Mouse (Mus musculus) heart, postnatal 0 days (tissue): ENCODE measurements around the gene Gdpd3. TPM values are rescaled to one million over a fixed set of nuclear protein-coding genes. Genes with fewer than 3 reads are reported as not detected.

Source experiments
- ATAC-seq: fragments of 200-750 bp; cut with Nextera tagmentation; 2 replicates; pipeline ENCODE4 v1.8.0; 2017; ENCODE audit warnings: low read depth, moderate number of reproducible peaks, moderate library complexity; ENCODE audit not compliant: insufficient read depth
- DNase-seq: peaks from one replicate; pipeline ENCODE4 v3.0.0-alpha.2; 2016; ENCODE audit warnings: low spot score
- H3K27ac ChIP-seq: fragments of 300-500 bp; sonication (generic); 2 replicates; pipeline ENCODE4 v1.5.1; 2014; ENCODE audit warnings: low read depth, mild to moderate bottlenecking
- H3K27me3 ChIP-seq: fragments of 300-500 bp; sonication (generic); 2 replicates; pipeline ENCODE4 v1.6.1; 2014; ENCODE audit warnings: low read length, mixed read lengths; ENCODE audit not compliant: control insufficient read depth, insufficient read depth
- H3K36me3 ChIP-seq: fragments of 300-500 bp; sonication (generic); replicated peaks from 2 replicates; pipeline ENCODE4 v1.6.1; 2014; ENCODE audit warnings: low read length, mixed read lengths; ENCODE audit not compliant: control insufficient read depth, insufficient read depth
- H3K4me1 ChIP-seq: fragments of 300-500 bp; sonication (generic); 2 replicates; pipeline ENCODE4 v1.6.1; 2014; ENCODE audit warnings: antibody characterized with exemption; ENCODE audit not compliant: control insufficient read depth, insufficient read depth
- H3K4me2 ChIP-seq: fragments of 300-500 bp; sonication (generic); 2 replicates; pipeline ENCODE4 v1.6.1; 2014; ENCODE audit warnings: low read depth, mild to moderate bottlenecking, low read length, moderate library complexity
- H3K4me3 ChIP-seq: fragments of 300-500 bp; sonication (generic); 2 replicates; pipeline ENCODE4 v1.5.1; 2014; ENCODE audit warnings: low read depth, low read length
- H3K9ac ChIP-seq: fragments of 300-500 bp; sonication (generic); replicated peaks from 2 replicates; pipeline ENCODE4 v1.6.1; 2014; ENCODE audit warnings: low read depth, low read length, mixed read lengths
- H3K9me3 ChIP-seq: fragments of 300-500 bp; sonication (generic); replicated peaks from 2 replicates; pipeline ENCODE4 v1.6.1; 2016; ENCODE audit warnings: low read length; ENCODE audit not compliant: control insufficient read depth
- CTCF ChIP-seq: IDR thresholded peaks from 2 replicates; pipeline ENCODE4 v1.5.1; 2016; ENCODE audit warnings: antibody characterized with exemption, control low read depth, low read depth
- EP300 ChIP-seq: IDR thresholded peaks from 2 replicates; pipeline ENCODE4 v1.6.1; 2016; ENCODE audit warnings: antibody characterized with exemption, low read depth
- WGBS: fragments of 180-500 bp; shearing (Covaris S2); extraction: QIAGEN DNeasy Blood & Tissue Kit; methylation state at CpG from one replicate; pipeline ENCODE4 v1.1.7; 2014; 5-methylcytosine and 5-hydroxymethylcytosine counted together
- polyA plus RNA-seq: library from polyadenylated mRNA; unstranded; fragments of >200 nt; fragmentation: Nextera tagmentation; extraction: Ambion mirVana; gene quantifications from 2 replicates; pipeline ENCODE4 v1.2.1, GENCODE M21; 2015
- total RNA-seq: library from RNA; depleted of rRNA; stranded (reverse); fragments of >200 nt; gene quantifications from 2 replicates; pipeline ENCODE4 v1.2.3, GENCODE M21; 2014; ENCODE audit warnings: low replicate concordance

The Gdpd3 gene
- total and polyA plus RNA-seq, 2 experiments from 2014 or later: 0.77 to 7.9 TPM

DNA sequence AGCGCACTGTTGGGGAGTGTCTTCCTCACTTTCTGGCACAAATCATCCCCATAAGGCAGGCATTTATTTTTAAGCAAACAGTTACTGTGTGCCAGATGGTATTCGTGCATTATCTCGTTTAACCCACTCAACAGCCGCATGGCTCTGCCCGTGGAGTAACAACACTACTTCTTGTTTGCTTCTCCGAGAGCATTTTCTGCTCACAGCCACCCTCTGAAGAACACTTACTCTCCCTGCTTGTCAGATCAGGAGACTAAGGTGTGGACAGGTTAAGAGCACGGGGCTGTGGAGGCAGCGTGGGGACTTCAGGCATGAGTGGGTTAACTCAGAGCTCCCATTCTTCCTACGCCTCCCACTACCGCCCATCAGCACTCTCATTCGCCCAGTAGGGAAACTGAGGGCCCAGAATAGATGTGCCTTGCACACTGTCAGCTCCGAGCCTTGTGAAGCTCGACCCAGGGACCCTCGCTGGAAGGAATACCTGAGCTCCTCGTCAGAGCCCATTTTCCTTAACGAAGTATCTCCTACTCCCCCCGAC is 3.6 kb upstream of the Gdpd3 start:
- Histone ChIP-seq H3K36me3 (peaks cover 45% of the 10 kb centered on the region), H3K9ac (no peak overlapping the region), H3K4me2 (no peak overlapping the region), H3K9me3 (no peaks in the 10 kb centered on the region), H3K27ac (no peak overlapping the region), H3K4me3 (no peak overlapping the region), H3K4me1 (peaks cover 9% of the 10 kb centered on the region; the same call in 1 of the 2 replicates), H3K27me3 (no peaks in the 10 kb centered on the region)
- no peak for TF ChIP-seq CTCF
- TF ChIP-seq EP300: no peak
- DNase-seq (no peak), ATAC-seq (no peak)
- 45% methylated on average over 17 of the region's 17 CpGs for WGBS

DNA sequence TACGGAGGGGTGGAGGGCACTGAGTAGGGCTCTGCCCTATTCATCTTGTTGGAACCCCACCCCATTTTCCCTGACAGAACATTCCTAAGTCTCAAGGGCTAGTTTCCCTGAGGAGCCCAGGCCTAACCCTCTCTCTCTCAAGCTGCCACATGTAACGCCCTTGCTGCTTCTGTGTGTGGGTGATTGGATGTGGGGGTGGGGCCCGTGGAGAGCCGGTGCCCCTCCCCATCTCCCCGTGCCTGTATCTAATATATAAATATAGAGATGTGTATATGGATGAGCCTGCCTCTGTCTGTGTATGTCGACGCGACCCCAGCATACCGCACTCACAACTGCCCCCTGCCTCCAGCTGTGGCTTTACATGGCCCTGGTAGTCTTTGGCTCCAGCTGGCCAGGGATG is 594 bp upstream of the Gdpd3 start:
- Histone ChIP-seq H3K4me1 (peaks cover 8% of the 10 kb centered on the region; the same call in 1 of the 2 replicates), H3K4me2 (no peak overlapping the region), H3K27ac (no peak overlapping the region), H3K4me3 (no peak overlapping the region), H3K9ac (no peak overlapping the region), H3K9me3 (no peaks in the 10 kb centered on the region), H3K36me3 (peaks cover 74% of the 10 kb centered on the region), H3K27me3 (no peaks in the 10 kb centered on the region)
- DNase-seq: no peak
- WGBS: 83% methylated on average over 9 of the region's 9 CpGs
- TF ChIP-seq EP300: no peak
- no peak for TF ChIP-seq CTCF
- ATAC-seq: no peak

- no peak for TF ChIP-seq CTCF
- TF ChIP-seq EP300: no peak
- H3K9ac ChIP-seq: no peak overlapping the region
- no peaks in the 10 kb centered on the region for H3K27me3 ChIP-seq
- DNase-seq (no peak), ATAC-seq (no peak)
- WGBS: 82% methylated on average over 8 of the region's 8 CpGs
- no peak overlapping the region for H3K4me2 ChIP-seq
- H3K27ac ChIP-seq: no peak overlapping the region
- H3K4me1 ChIP-seq: no peaks in the 10 kb centered on the region
- H3K4me3 ChIP-seq: no peak overlapping the region
- H3K36me3 ChIP-seq: peaks cover 84% of the 10 kb centered on the region
- H3K9me3 ChIP-seq: no peaks in the 10 kb centered on the region
These were observed 867 bp downstream of the Gdpd3 start for GRCm38 (mm10) chr7:126767001-126767400.

DNA sequence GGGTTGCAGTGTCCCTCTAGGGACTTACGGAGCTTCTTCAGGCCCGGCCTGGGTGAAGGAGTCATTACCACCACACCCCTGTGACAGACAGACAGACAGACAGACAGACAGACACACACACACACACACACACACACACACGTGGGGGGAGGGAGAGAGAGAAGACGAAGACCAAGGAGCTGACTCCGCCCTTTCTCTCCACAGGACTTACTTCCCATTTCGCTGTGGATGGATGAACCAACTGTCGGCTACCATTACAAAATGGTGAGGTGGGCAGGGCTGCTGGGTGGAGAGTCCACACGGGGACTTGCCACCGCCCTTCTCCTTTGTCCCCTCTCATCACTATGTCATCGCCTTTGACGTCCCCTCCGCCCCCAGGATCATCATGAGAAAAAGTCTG is 4.7 kb downstream of the Gdpd3 start:
- TF ChIP-seq CTCF (no peak), EP300 (no peak)
- ATAC-seq: no peak
- H3K9me3 ChIP-seq: no peaks in the 10 kb centered on the region
- no peak overlapping the region for H3K9ac ChIP-seq
- no peak overlapping the region for H3K4me2 ChIP-seq
- H3K27ac ChIP-seq: no peak overlapping the region
- no peaks in the 10 kb centered on the region for H3K4me1 ChIP-seq
- no peak overlapping the region for H3K4me3 ChIP-seq
- no peak for DNase-seq
- WGBS: 74% methylated on average over 12 of the region's 12 CpGs
- H3K27me3 ChIP-seq: no peaks in the 10 kb centered on the region
- H3K36me3 ChIP-seq: peaks cover 55% of the 10 kb centered on the region

- Histone ChIP-seq H3K27me3 (no peaks in the 10 kb centered on the region), H3K4me2 (no peak overlapping the region), H3K4me3 (no peak overlapping the region), H3K27ac (no peak overlapping the region), H3K9ac (no peak overlapping the region), H3K9me3 (no peaks in the 10 kb centered on the region), H3K36me3 (peaks cover 32% of the 10 kb centered on the region), H3K4me1 (peaks cover 11% of the 10 kb centered on the region; the same call in 1 of the 2 replicates)
- ATAC-seq (no peak), DNase-seq (no peak)
- WGBS: 70% methylated on average over 2 of the region's 2 CpGs
- TF ChIP-seq EP300: no peak
- no peak for TF ChIP-seq CTCF
These were observed 7.2 kb downstream of the Gdpd3 start for GRCm38 (mm10) chr7:126773351-126773750.

- H3K27me3 ChIP-seq: no peaks in the 10 kb centered on the region
- ATAC-seq (no peak), DNase-seq (no peak)
- no peak overlapping the region for H3K4me2 ChIP-seq
- no peak overlapping the region for H3K9ac ChIP-seq
- H3K9me3 ChIP-seq: no peaks in the 10 kb centered on the region
- WGBS: 72% methylated on average over 2 of the region's 2 CpGs
- H3K27ac ChIP-seq: no peak overlapping the region
- peaks cover 11% of the 10 kb centered on the region; the same call in 1 of the 2 replicates for H3K4me1 ChIP-seq
- no peak overlapping the region for H3K4me3 ChIP-seq
- peaks cover 28% of the 10 kb centered on the region for H3K36me3 ChIP-seq
- TF ChIP-seq EP300: no peak
- TF ChIP-seq CTCF: no peak
These were observed 8.3 kb downstream of the Gdpd3 start for GRCm38 (mm10) chr7:126774463-126774862.
